Mouse (Mus musculus) liver, postnatal 0 days (tissue): Measurements from ENCODE around the gene Tmem170b.

Experiments
- CTCF ChIP-seq: sonication (generic); IDR thresholded peaks from 2 replicates; pipeline ENCODE4 v1.5.1; 2016; ENCODE audit warnings: antibody characterized with exemption, low read depth
- EP300 ChIP-seq: IDR thresholded peaks from 2 replicates; pipeline ENCODE4 v1.6.1; 2016; ENCODE audit warnings: antibody characterized with exemption, low read depth, mild to moderate bottlenecking

DNA sequence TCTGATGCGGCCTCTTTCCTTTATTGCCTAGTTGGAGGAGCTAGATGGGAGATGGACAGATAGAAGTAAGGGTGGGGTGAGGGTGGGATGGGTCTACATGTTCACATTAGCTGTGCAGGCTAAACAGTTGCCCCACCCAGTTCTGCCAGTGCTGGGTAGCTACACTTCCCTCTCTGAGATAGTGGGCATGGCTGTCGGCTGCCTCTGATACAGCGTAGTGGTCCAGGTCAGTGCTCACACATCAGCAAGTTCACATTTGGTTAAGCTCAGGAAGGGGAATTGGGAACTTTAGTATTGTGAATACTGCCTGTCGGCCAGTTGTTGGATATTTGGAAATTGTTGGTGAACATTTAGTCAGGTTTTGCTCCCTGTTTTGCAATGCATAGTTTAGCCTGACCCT is 13.8 kb downstream of the Tmem170b start:
- TF ChIP-seq CTCF (no peak), EP300 (no peak)
